In the genomic region with DNA sequence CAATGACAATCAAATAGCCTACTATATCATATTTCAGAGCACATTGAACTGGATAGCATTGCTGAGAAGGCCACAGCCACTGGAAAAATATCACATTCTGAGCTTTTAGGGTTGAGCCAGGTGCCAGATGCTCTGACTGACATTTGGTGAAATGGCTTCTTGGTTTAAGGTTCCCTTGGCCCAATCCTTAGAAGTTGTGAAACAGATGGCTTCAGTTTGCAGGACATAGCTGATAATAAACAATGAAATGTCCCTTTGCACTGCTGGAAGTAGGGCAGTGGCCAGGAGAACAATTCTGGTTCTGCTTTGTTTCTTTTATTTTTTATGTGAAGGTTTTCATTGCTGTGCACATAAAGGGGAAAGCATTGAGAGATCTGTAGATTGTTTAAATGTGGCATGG, we compare ENCODE assay signal across 24 mouse cellular contexts.
DNase-seq lines count a peak whose midpoint lies in the region; ATAC-seq lines count a peak whose summit lies in the region.
"Had no signal": no experiment of that assay in that cellular context is flagged by ENCODE, and none has a peak within 500 bp of the region (broad histone marks: within the 10 kb centered on the region; RNA-seq: fewer than 3 reads in every experiment).

No protein-coding gene starts in this region.

- ATAC-seq in forebrain, embryonic 13.5 days: no peak
- no peak for ATAC-seq in midbrain, embryonic 11.5 days (ENCODE audit: low FRiP score)
- ATAC-seq: activated CD4-positive, CD25-positive, alpha-beta regulatory T cell, adult 4 months; forebrain, embryonic 14.5 days; forebrain, postnatal 0 days; intestine, postnatal 0 days had no signal

- no peaks in the 10 kb centered on the region for H3K9me3 ChIP-seq in forebrain, embryonic 13.5 days (replicated peaks)
- H3K9me3 ChIP-seq in midbrain, embryonic 11.5 days (ENCODE audit: control insufficient read depth, low read length): no peaks in the 10 kb centered on the region
- H3K9me3 ChIP-seq: forebrain, embryonic 10.5 days; G1E; hindbrain, embryonic 12.5 days; hindbrain, embryonic 15.5 days had no signal

- no peaks in the 10 kb centered on the region for H3K4me1 ChIP-seq in forebrain, embryonic 13.5 days
- no peaks in the 10 kb centered on the region for H3K4me1 ChIP-seq in midbrain, embryonic 11.5 days (ENCODE audit: control insufficient read depth, insufficient read depth, low read length)
- H3K4me1 ChIP-seq: forebrain, embryonic 10.5 days; hindbrain, embryonic 12.5 days; hindbrain, embryonic 15.5 days had no signal

- no peaks in the 10 kb centered on the region for H3K27me3 ChIP-seq in forebrain, embryonic 13.5 days
- H3K27me3 ChIP-seq in midbrain, embryonic 11.5 days (ENCODE audit: control insufficient read depth, insufficient read depth, low read length): no peaks in the 10 kb centered on the region
- H3K27me3 ChIP-seq: CH12.LX; hindbrain, embryonic 12.5 days; hindbrain, embryonic 15.5 days had no signal

- DNase-seq in cerebellum, adult 11 months: peak; percentile 12
- DNase-seq in cerebellum, postnatal 4 days (ENCODE audit: low spot score in 2 of 2): no peak
- peak; percentile 41 for DNase-seq in cerebellum, adult 11-12 months
- peak; percentile 23 for DNase-seq in cerebellum, adult 8-10 months
- no peak for DNase-seq in spleen, adult 12 weeks (ENCODE audit: low spot score)
- DNase-seq in midbrain, embryonic 11.5 days (ENCODE audit: low spot score, missing footprints): no peak
- DNase-seq: adrenal gland, adult 8-10 months; adrenal gland, postnatal 25 days; B cell, adult 2 months; forebrain, postnatal 0 days; gastrocnemius, adult 2 months; gastrocnemius, postnatal 14 days; heart, adult 11 months; kidney, adult 2 months had no signal

- no peak overlapping the region for H3K4me3 ChIP-seq in forebrain, embryonic 13.5 days
- no peak overlapping the region for H3K4me3 ChIP-seq in midbrain, embryonic 11.5 days (ENCODE audit: low read depth, low read length)
- H3K4me3 ChIP-seq: forebrain, embryonic 10.5 days; gastrocnemius, adult 2 months; hindbrain, embryonic 12.5 days; hindbrain, embryonic 15.5 days had no signal

- no peak overlapping the region for H3K27ac ChIP-seq in forebrain, embryonic 13.5 days
- H3K27ac ChIP-seq in midbrain, embryonic 11.5 days (ENCODE audit: low read depth, low read length): no peak overlapping the region
- H3K27ac ChIP-seq: forebrain, embryonic 10.5 days; gastrocnemius, adult 2 months; hindbrain, embryonic 12.5 days; hindbrain, embryonic 15.5 days had no signal

- H3K9ac ChIP-seq in forebrain, embryonic 13.5 days: no peak overlapping the region
- H3K9ac ChIP-seq in midbrain, embryonic 11.5 days (ENCODE audit: low read length): no peak overlapping the region
- H3K9ac ChIP-seq: forebrain, postnatal 0 days; hindbrain, embryonic 12.5 days; hindbrain, embryonic 15.5 days had no signal

- no peaks in the 10 kb centered on the region for H3K36me3 ChIP-seq in forebrain, embryonic 13.5 days (ENCODE audit: poor library complexity, severe bottlenecking)
- no peaks in the 10 kb centered on the region for H3K36me3 ChIP-seq in midbrain, embryonic 11.5 days (ENCODE audit: control insufficient read depth, insufficient read depth, low read length)
- H3K36me3 ChIP-seq: forebrain, embryonic 10.5 days; G1E; hindbrain, embryonic 12.5 days; hindbrain, embryonic 15.5 days had no signal

- no peak overlapping the region for H3K4me2 ChIP-seq in forebrain, embryonic 13.5 days
- no peak overlapping the region for H3K4me2 ChIP-seq in midbrain, embryonic 11.5 days
- H3K4me2 ChIP-seq: heart, embryonic 11.5 days; hindbrain, embryonic 12.5 days; hindbrain, embryonic 15.5 days had no signal

Comparison
In these comparisons a context has a peak if more than half of its experiments do, and no peak if none do; other contexts are left out.
1. DNase-seq: peak in cerebellum, adult 11 months (single experiment), cerebellum, adult 11-12 months (single experiment) and cerebellum, adult 8-10 months (single experiment); none in cerebellum, postnatal 4 days (0 of 2), spleen, adult 12 weeks (single experiment) and midbrain, embryonic 11.5 days (single experiment).